Mouse (Mus musculus): Measurements from ENCODE around the gene Slc8b1.

Gene Slc8b1

GRCm38 (mm10) chr5:120527296-120527964 is 16.5 kb downstream of the Slc8b1 start:
- DNase-seq, result no peak

- DNase-seq, result no peak
These were observed 20.7 kb downstream of the Slc8b1 start for GRCm38 (mm10) chr5:120531631-120532030.

- DNase-seq, result no peak
These were observed 23.2 kb downstream of the Slc8b1 start for GRCm38 (mm10) chr5:120534071-120534685.

- no peak for DNase-seq
These were observed 23.7 kb downstream of the Slc8b1 start for GRCm38 (mm10) chr5:120534686-120535075.

GRCm38 (mm10) chr5:120536046-120536445 is 25.1 kb downstream of the Slc8b1 start:
- no peak for DNase-seq

GRCm38 (mm10) chr5:120536632-120537031 is 25.7 kb downstream of the Slc8b1 start:
- DNase-seq, result no peak

GRCm38 (mm10) chr5:120548236-120548850 is 37.4 kb downstream of the Slc8b1 start:
- DNase-seq, result no peak

- no peak for DNase-seq
These were observed 39.2 kb downstream of the Slc8b1 start for GRCm38 (mm10) chr5:120550137-120550536.

GRCm38 (mm10) chr5:120550673-120551072 is 39.7 kb downstream of the Slc8b1 start:
- DNase-seq, result no peak

GRCm38 (mm10) chr5:120555871-120556270 is 44.9 kb downstream of the Slc8b1 start:
- no peak for DNase-seq

- no peak for DNase-seq
These were observed 47.1 kb downstream of the Slc8b1 start for GRCm38 (mm10) chr5:120558041-120558440.

- DNase-seq, result no peak
These were observed 47.8 kb downstream of the Slc8b1 start for GRCm38 (mm10) chr5:120558762-120559161.

- peak; percentile 47 to 63 for DNase-seq
These were observed 49.2 kb downstream of the Slc8b1 start for GRCm38 (mm10) chr5:120560129-120560615.

GRCm38 (mm10) chr5:120560616-120561311 is 49.8 kb downstream of the Slc8b1 start:
- DNase-seq, result peak; percentile 83 to 90

- peak; percentile 79 to 86 for DNase-seq
These were observed 52.3 kb downstream of the Slc8b1 start for GRCm38 (mm10) chr5:120562956-120563913.

GRCm38 (mm10) chr5:120563914-120564311 is 52.9 kb downstream of the Slc8b1 start:
- DNase-seq, result no peak

GRCm38 (mm10) chr5:120565171-120565905 is 54.4 kb downstream of the Slc8b1 start:
- DNase-seq, result no peak

- peak; percentile 38 to 58 for DNase-seq
These were observed 55.1 kb downstream of the Slc8b1 start for GRCm38 (mm10) chr5:120566101-120566500.

GRCm38 (mm10) chr5:120566681-120567252 is 55.8 kb downstream of the Slc8b1 start:
- DNase-seq, result peak in 1 of 2 experiments; percentile 21

GRCm38 (mm10) chr5:120567253-120567701 is 56.3 kb downstream of the Slc8b1 start:
- peak; percentile 70 to 80 for DNase-seq

- DNase-seq, result no peak
These were observed 56.8 kb downstream of the Slc8b1 start for GRCm38 (mm10) chr5:120567761-120568211.

Data from kidney, postnatal 4 days (tissue).